Mouse (Mus musculus): ENCODE data around the gene Iqch. TPM values are rescaled to one million over a fixed set of nuclear protein-coding genes. Genes with fewer than 3 reads are reported as not detected.
"Not testable (repeated sequence)": the region's sequence is repeated elsewhere in the genome, so short reads cannot be mapped to it uniquely, and the experiment has no call there.

The Iqch gene
- total RNA-seq, 2 experiments from 2014 or later, result not detected

DNA sequence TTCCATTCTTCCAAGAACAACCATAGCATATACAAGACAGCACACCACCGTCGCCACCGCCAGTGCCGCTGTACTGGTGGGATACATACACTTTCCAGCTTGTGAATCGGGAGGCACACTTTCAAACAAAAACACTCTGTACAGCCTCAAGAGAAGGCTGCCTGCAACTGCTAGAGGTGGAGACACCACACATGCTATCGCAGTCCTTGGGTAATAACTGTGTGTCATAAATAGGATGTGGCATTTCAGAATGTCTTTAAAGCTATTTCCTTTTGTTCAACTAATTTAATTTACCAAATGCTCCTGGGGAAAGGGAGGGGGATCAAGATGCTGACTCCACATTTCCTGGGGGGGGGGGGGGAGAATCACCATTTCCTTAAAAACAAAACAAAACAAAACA is 34.0 kb downstream of the Iqch start:
- DNase-seq (ENCODE audit: low spot score), result no peak

DNA sequence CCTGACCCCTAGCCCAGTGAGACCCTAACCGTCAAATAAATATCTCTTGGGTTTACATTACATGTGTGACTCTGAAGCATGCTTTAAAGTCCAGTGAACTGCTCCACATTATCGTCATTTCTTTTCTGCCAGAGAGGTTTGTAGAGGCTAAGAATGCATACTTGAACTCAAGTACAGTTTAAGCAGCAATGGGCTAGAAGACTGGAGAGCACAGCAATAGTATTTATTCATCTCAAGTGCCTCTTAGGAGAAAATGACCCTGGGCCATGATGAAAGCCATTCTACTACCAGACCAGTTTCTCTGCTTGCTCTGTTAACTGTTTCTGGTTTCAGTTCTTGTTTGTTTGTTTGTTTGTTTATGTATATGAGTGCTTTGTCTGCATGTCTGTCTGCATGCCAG is 38.9 kb downstream of the Iqch start:
- no peak for DNase-seq (ENCODE audit: low spot score)

DNA sequence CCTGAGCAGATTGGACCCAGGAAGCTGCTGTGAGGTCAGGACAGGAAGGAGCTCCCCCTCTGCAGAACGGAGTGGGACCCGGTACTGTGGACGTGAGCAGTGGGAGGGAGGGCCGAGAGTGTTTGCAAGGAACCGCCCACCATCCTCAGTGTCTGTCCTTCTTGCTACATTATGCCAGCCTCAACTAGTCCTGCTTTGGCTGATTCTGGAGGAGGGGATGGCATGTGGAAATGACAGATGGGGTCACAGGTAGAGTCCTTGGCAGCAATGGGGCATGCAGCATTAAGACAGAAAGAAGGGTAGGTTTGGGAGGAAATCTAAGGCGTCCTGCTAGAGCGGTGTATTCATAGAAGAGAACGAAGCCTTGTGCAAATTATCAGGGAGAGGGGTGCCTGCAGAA is 40.4 kb downstream of the Iqch start:
- DNase-seq (ENCODE audit: low spot score), result no peak

DNA sequence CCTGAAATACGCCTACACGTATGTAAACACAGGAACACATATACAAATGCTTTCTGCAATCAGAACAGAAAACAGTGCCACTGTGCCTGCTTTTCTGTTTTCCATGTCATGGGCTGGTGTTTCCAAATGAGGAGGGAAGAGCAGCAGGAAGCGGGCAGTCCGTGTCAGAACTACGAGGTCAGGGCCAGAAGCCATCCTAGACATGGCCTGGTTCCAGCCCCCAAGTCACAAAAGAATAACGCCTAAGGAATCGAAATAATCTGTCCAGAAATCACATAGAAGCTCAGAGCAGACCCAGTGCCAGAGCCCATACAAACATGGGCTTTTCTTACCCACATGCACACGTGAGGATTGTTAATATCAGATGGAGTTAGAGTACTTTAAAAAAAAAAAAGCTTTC is 45.4 kb downstream of the Iqch start:
- DNase-seq (ENCODE audit: low spot score), result no peak

DNA sequence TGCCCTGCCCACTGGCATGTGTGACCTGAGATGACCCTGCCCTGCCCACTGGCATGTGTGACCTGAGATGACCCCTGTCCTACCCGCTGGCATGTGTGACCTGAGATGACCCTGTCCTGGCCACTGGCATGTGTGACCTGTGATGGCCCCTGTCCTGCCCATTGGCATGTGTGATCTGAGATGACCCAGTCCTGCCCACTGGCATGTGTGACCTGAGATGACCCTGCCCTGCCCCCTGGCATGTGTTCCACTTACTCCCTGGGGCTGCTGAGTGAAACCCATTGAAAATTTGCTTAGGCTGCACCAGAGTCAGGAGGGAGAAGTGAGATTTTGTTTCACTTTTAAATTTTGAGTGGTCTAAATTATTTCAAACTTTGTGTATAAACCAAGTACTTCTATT is 46.0 kb downstream of the Iqch start:
- no peak for DNase-seq (ENCODE audit: low spot score)

DNA sequence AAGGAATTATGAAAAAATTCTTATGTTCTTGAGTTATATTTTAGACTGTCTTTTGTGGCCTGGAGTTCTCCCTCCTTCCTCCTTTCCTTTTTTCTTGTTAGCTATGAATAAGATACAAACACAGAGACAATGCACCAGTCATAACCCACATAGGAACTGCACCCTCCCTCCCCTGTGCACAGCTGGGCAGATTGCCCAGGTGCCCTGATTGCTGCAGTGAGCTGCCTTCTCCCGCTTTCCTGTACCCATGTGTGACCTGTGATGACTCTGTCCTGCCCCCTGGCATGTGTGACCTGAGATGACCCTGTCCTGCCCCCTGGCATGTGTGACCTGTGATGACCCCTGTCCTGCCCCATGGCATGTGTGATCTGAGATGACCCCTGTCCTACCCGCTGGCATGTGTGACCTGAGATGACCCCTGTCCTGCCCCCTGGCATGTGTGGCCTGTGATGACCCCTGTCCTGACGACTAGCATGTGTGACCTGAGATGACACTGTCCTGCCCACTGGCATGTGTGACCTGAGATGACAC is 46.8 kb downstream of the Iqch start:
- DNase-seq (ENCODE audit: low spot score), result no peak

DNA sequence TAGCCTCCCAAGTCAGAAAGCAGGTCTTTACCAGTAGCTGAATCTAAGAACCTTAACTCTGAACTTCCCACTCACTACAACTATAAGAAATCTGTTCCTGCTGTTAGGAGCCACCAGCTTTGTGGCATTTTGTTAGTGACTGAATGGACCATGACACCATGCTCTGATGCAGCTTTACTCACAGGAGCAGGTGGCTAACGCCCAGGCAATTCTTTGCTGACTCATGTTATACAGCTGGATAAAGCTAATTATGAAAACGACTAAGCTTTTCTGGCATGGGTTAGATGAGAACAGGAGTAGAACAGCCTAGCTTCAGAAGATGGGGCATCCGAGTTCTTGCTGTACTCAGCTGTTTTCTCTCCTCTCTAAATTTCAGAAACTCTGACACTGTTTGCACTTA is 48.7 kb downstream of the Iqch start:
- DNase-seq (ENCODE audit: low spot score), result no peak

DNA sequence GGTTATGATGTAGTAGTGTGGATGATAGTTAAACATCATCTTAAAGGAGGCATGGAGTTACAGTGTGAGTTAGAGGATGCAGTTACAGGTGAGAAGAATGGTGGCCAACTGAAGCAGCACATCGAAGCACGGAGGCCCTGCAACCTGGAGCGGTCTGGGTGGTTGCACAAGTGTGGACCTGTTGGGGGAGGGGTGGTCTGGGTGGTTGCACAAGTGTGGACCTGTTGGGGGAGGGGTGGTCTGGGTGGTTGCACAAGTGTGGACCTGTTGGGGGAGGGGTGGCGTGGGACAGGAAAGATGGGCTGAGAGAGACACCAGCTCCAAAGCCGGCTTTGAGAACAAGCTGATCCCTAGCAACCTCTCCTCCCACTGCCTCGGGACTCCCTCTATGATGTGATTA is 51.6 kb downstream of the Iqch start:
- DNase-seq (ENCODE audit: low spot score), result not testable (repeated sequence)

DNA sequence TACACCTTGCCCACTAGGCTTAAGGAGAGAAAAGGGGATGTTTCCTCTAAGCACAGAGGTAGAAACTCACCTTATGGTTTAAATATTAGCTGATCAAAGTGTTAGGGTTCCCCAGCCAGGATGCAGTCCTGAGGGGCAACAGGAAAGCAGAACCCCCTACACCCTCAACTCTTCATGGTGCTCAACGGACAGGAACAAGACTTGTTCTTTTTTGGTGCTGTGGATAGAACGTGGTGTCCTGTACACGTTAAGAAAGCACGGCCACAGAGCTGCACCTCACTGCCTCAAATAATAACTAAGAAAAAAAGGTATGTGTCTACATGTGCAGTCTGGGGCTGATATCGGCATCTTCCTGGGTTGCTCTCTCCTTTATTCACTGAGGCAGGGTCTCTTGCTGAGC is 53.3 kb downstream of the Iqch start:
- DNase-seq (ENCODE audit: low spot score), result no peak

DNA sequence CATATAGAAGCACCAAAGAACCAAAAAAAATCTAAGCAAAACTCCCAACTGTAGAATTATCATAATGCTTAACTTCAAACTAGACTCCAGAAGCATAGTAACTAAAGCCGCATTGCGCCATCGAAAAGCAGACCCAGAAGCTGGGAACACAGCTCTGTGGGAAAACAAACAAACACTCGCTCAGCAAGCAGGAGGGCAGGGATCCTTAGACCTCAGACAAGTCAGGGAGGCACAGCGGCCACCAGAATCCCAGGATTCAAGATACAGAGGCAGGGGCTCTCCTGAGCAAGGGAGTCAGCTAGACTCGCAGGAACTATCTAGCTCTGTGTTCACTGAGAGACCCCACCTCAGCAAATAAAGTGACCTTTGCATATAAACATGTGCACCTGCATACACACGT is 60.4 kb downstream of the Iqch start:
- DNase-seq (ENCODE audit: low spot score), result no peak

DNA sequence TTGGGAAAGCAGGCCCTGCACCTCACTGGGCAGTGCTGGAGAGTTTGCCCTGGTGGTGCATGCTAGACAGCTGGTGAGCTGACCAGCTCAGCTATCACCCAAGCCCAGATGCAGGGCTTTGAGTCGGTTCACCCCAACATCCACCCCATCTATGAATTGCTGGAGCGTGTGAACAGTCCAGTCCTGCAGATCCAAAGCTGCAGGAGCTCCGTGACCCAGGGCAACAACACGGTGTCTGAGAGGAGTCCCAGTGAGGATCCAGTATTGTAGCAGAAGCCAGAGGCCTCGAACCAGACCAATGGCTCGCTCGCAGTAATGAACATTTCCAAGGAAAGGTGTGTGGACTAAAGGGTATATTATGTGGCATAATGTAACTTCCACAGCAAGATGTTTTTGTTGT is 61.0 kb downstream of the Iqch start:
- no peak for DNase-seq (ENCODE audit: low spot score)

DNA sequence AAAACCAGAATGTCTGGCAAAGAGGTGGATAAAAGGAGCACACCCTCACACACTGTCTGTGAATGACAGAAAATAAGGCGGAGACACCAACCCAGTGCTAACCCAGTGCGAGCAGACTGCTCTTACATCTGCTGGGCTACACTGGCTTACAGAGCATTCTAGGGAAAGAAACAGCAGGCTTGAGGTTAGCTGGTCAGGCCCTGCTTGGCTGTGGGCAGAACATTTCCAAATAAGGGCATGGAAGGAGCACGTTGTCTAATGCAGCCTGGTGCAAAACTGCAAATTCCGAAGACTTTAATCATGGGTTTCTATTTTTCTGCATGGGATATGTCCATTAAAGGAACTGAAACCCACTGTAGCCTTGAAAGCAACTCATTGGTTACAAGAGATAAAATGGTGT is 64.8 kb downstream of the Iqch start:
- DNase-seq (ENCODE audit: low spot score), result no peak

DNA sequence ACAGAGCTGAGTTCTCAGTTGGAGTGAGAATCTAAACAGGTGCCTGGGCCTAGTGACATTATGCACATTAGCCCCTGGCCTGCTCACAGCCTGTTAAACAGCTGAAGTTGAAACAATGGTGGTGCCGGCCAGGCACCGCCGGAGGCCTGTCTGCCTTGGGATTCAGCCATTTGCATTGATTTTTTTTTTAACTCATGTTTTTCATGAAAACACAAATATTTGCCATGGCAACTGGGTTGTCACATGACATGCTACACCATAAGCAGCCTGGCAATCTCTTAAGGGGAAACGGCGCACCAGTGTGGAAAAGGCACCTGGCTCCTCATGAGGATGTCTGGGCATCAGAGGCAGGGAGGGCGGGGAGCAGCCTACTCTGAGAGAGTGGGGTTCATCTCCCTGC is 67.3 kb downstream of the Iqch start:
- DNase-seq (ENCODE audit: low spot score), result no peak

DNA sequence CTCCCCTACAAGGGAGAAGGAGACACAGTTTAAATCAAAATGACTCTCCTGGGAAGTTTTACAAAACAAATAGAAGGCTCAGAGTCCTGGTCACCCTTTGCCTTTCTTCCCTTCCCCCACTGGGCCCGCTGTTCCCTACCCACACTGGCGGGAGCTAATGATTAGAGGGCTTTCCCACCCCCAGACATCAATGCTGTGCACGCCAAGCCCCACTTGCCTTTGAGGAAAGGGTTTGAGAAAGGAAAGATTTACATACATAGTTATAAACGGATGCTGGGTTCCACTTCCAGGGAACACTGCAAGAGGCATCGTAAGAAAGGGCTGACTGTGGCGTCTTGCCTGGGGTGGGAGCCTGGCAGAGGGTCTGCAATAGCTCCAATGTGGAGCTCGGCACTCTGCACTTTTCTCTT is 67.9 kb downstream of the Iqch start:
- no peak for DNase-seq (ENCODE audit: low spot score)

DNA sequence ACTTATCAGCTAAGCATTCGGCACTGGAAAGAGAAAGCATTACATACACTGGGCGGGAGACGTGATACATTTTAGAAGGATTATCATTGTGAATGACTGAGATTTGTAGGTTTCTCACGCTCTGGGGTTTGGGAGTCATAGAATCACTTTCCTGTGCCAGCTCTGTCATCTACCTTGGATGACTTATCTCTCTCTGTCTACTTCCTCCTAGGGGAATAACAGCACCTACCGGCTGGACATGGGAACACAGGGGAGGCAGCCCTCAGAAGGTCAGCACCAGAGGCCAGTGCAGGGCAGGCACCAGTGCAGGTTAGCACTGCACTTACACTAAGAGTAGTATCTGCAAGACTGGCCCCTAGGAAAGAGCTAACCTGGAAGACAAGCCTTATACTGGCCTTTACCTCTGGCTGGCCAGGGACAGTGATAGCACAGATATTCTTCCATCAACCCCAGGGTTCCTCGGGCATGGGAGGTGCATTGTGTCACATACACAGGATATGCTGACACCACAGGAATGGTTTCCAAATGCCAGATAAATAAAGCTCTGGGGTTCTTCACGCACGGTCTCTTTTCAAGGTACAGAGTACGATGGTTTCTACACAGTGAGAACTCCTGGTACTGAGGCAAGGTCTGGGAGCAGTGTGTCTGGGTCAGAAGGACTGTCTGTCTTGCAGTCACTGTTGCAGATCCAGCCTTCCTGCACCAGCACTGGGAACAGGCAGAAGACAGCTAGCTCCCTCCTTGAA is 69.2 kb downstream of the Iqch start:
- DNase-seq (ENCODE audit: low spot score), result no peak

DNA sequence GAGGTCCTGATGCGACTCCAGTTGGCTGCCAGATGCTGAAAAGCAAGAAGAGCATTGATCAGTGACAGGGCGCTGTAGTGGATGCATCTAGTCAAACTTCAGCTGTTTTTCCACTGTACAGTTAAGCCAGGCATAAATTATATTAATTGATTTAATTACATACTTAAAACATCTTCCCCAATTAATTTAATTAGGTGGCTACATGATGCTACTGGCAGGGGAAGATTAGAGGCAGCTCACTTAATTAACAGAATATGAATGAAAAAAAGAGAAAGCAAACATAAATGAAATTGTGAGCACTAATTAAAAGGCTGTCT is 78.4 kb downstream of the Iqch start:
- no peak for DNase-seq (ENCODE audit: low spot score)

DNA sequence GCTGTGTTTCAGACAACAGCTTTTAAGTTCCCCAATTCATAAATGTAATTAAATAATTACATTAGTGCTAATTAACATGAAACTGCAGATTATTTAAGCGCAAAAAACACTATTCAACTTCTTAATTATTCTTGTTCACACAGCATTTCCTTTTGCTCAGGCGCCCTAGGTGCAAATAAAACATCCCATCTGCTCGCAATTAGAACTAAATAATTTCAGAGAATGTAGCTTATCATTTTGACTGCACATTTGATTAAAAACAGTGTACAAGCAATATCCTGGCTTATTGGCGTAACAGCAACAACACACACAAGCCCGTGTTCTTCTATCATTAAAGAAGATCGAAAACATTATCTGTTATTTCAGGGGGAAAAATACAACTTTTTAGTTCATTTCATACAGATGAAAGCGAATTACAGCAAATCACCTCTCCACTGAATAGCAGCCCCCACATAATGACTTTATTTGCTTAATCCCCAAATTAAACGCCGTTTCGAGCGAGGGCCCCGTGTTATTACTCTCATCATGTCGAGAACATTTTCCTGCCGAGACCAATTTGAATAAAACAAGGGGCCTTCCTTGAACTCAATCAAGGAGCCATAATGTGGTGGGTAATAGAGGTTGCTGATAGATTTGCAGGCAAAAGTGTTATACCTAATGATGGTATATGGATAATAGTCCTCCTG is 78.9 kb downstream of the Iqch start:
- DNase-seq (ENCODE audit: low spot score), result no peak

DNA sequence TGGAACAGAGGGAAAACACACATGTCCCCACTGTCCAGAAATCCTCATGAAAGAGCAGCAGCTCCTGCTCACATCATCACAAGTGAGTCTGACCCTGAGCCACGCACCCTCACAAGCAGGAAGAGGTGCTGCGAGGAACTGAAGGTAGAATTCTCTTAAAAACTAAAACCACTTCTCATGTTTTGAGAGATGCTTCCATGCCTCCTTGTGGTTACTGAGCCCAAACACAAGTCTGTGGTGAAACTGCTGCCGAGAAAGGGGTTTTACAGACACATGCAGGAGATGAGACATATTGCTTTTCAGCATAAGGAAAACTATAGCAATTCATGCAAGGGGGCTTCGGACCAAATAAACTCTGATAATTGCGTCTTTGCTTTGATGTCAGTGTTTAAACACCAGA is 89.4 kb downstream of the Iqch start:
- no peak for DNase-seq (ENCODE audit: low spot score)

DNA sequence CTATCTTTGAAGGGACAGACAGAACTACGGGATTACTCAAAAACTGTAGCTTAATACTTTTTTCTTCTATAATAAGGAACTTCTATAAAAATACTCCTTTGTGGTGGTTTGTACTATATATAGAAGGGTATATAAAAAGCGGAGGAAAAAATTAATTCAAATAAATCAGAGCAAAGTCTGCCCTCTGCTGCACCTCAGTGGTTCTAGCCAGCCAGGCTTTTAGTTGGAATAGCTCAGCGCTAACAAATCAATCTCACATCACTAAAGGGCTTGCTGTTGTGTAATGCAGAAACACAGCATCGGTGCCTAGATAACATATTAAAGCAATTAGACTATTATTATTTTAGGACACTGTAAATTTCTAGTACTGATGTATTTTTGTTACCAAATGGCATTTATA is 91.3 kb downstream of the Iqch start:
- no peak for DNase-seq (ENCODE audit: low spot score)

DNA sequence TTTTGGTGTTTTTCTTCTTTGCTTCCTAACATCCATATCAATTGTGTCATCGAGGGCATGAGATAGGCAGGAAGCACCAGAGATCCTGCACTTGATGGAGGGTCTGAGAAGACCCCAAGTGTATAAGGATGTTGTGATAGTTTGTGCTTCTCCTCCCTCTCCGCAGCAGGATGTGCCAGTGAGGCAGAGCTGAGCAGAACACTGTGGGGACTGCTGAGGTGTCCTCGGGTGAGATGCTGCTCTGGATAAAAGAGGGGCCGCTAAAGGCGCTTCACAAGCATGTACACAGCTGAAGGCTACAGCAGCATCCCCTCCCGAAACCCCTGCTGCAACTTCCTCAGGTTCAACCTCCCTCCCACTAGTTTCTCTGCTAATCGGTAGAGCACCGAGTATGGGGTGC is 95.2 kb downstream of the Iqch start:
- DNase-seq (ENCODE audit: low spot score), result no peak

DNA sequence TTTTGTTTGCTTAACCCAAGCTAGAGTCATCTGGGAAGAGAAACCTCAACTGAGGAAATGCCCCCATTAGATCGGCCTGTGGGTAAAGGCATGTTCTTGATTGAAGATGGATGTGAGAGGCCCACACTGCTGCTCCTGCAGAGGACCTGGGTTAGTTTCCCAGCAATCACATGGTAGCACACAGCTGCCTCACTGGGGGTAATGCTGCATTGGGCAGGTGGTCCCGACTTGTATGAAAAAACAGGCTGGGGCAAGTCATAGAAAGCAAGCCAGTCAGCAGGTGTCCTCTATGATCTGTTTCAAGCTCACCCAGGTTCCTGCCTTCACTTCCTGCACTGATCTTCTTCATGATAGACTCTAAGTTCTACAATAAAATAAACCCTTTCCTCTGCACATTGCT is 98.4 kb downstream of the Iqch start:
- no peak for DNase-seq (ENCODE audit: low spot score)

DNA sequence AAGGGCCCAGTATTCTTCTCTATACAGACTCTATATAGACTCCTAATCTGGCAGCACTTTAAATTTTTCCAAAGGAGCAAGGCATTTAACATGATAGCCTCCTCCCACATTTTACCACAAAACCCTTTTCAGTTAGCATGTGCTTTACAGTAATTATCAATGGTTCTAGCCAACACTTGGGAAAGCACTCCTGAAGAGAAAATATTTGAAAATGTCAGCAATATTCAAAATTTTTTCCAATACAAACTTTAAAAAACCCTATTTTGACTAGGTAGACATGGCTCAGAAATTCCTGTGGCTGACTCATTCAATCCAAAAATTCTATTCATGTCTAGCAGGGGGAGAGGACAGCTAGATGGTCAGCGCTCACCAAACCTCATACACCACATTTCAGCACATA is 100.8 kb downstream of the Iqch start:
- DNase-seq (ENCODE audit: low spot score), result no peak

DNA sequence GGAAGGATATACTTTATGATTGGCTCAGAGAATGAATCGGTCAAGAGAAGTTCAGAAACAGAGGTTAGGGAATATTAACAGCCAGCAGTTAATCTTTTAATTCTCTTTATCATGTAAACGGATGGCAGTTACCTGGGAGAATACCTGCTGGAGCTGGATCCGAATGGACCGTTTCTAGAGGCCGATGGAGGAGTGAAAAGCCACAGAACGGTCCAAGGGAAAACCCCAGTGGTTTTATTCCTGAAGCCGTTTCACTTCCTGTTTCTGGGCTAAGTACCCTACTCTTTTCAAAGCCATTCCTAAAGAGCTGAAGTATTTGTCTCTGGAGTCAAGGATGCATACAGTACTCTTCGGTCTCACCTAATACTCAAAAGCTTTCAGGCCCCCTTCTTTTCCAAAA is 102.4 kb downstream of the Iqch start:
- no peak for DNase-seq (ENCODE audit: low spot score)
